Mouse (Mus musculus) frontal cortex, postnatal 25 days (tissue): ENCODE measurements around the gene Cntn1.
A peak's percentile ranks its signal among the peaks of the same experiment; 100 is the strongest.

Experiments
- DNase-seq, 2 experiments: peaks; one replicate each; pipeline ENCODE4 v3.0.0; 2022; ENCODE audit warnings: low spot score in 2 of 2

Gene Cntn1

DNA sequence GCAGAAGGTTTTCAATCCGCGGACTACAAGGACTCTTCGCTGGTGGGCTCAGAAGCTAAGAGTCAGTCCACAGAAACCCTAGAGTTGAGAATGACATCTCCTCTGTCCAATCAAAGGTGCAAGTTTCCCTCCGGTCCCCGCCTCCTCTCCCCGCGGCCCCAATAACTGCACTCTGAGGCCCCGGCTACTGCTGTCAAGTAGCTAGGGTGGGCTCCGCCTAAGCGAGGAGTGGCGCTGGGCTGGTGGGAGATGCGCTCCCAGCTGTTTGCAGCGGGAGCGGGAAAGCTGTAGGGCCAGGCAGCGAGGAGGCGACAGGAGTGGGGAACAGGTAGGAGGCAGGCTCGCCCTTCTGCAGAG is at the start of gene Cntn1:
TSS of gene Cntn1 (plus strand) at position 170 of the 357 bp plus-strand sequence.
- DNase-seq = peak; percentile 81 to 88

DNA sequence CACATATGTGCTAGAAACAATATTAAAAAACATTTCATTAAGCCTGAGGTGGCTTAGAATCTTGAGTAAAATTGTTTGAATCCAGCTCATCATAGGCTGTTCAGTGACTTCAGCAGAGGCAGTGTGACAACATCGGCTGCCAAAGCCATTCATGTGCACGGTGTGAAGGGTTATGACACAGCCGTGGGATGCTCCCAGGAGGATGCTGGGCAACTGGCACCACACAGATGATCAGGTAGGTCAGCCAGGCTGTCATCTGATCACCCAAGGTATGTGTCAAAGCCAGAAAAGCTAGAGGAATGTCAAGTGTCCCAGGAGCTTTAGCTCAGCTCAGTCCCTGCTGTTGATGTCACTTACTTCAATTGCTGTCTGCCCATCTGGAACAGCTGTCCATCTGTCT is 49.5 kb upstream of the Cntn1 start:
- no peak for DNase-seq

DNA sequence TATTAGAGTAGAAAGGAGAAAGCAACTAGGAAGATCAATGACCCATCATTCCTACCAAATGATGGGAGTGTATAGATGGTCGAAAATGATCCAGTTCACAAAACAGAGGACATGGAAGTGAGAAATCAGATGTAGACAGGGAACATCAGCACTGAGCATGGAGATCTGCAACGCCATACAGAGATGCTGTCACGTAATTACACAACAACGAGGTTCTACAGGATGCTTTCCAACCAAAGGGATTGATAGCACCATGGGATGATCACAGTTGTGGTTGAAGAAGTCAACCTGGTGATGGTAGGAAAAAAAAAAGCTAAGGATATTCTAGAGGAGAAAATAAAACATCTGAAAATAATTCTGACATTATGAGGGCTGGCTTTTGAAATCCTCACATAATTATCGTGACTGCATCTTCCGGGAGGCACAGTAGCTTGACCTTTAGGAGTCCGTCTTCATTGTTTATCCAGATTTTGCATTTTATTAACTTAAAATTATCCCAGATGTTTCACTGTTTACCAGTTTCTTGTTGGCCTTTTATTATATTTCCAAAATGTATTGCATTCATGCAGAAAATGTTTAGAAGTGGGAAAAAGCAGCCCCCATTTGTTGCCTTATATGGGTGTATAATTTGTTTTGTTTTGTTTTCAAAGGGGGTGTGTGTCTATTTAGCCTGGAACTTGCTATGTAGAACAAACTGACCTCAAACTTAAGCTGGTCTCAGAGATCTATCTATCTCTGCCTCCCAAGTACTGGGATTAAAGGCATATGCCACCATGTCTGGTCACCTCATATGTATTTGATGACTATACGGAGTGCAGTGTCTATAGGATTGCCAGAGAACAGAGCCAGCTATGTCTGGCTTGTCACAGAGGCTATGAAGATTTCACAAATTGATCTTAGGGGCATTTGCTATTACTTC is 38.5 kb upstream of the Cntn1 start:
- no peak for DNase-seq

DNA sequence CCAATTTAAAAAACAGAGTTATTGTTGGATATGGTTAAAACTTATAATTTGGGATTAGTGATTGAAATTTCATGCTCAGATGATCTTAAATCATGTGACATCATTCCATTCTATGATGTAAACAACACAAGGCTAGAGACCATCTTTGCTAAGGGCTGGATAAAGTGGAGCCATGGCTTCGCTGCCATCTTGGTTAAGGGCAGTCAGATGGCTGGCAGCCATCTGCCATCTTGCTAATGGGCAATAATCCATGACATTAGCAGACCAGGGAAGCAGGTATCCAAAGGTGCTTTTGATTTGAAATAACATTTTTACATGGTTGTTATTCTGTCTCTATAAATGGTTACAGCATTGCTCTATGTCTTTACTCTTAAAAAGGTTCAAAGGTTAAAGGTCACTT is 16.9 kb upstream of the Cntn1 start:
- DNase-seq = no peak

DNA sequence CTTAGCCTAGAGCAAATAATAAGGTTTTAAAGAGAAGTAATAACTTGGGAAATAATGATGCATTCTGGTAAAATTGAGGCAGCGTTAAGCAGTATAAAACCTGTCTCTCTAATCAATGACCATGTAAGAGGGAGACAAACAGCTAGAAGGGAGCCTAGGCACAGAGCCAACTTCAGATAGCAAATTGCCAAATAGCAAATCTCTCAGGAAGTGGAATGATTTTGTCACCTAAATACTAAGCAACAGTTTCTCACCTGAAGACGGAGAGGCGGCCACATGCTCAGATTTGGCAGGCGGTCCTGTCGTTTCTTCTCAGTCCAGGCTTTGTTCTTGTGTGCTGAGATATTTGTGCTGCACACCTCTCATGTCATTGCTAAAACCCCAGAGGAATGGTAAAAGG is 8.4 kb upstream of the Cntn1 start:
- DNase-seq = no peak

DNA sequence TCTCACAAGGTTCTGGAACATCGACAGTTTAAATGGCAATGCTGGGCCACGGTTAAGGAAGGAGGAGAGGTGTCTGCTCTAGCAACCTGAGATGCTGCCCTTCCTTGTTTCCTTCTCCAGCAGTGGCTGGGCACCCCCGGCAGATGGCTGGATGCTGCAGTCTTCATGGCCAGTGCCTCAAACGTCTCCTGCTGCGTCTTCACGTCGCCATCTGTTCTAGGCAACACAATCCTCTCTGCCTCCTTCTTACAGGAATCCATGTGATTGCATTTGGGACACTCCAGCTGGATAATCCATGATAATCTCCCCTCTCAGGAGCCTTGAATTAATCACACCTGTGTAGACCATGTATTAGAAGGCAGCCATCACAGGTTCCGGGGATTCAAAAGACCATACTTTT is 4.9 kb upstream of the Cntn1 start:
- DNase-seq = no peak

DNA sequence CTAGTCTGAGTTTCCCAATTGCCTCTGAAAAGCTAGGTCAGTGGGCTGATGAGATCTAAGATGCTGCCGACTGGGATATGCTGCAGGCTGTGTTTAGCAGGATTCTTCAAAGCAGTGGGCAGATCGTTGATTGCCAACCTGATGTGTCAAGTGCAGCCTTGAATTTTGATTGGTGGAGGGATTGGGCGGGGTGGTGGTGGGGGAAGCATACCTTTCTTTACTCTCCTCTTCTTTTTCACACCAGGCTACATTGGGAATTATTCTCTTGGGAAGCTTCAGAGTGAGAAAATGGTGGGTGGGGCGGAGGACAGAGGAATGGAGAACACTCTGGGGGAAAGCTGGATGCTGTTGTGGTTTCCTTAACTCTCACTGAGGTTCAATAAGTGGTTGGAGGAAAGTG is 2.9 kb upstream of the Cntn1 start:
- no peak for DNase-seq

DNA sequence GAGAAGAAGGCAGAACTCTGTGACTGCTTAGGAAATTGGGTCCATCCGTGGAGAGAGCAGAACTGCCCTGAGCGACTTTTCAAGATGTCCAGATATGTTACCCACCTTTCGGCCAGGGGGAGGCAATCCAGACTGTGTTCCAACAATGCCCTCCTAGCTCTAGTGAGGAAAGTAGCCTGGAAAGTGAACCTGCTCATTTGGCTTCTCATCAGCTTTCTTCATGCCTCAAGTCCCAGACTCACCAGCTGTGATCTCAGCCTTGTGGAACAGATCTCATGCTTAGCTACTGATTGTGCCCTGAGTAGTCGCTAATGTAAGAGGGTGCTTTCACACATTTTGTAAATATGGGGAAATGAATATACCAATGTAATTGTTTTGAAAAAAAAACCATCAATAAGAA is 2.4 kb upstream of the Cntn1 start:
- no peak for DNase-seq

DNA sequence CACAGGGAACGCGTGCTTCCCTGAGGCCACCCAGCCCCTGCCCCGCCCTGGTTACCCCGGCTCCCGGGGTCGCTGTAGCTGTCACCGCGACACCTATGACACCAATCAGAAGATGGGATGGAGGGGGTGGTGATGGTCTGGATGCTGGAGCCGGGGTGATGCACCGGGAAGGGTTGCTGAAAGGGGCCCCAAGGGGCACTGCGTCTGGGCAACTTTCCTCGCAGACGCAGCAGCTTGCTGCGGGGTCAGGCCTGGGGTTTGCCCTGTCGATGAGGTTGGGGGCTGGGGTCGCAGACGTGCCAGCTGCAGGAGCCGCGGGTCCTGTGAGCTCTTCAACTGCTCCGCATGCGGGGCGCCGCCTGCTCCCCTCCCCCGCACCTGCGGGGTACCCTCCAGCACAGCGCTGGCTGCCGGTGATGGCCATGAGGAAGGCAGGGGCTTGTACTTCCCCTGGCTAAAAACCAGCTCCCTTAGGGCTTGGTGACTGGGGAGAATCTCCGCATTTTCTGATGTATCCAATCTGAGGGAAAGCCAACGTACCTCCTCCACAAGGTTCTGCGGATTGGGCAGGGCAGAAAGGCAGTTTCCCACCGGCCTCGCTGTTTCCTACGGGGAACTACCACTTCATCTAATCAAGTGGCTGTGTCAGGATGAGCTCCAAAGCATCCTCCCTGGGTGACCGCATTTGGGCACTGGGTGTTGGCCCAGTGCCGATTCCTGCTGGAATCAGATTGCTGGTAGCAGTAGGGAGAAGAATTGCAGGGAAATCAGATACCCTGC is 578 bp downstream of the Cntn1 start:
- peak; percentile 38 to 53 for DNase-seq

DNA sequence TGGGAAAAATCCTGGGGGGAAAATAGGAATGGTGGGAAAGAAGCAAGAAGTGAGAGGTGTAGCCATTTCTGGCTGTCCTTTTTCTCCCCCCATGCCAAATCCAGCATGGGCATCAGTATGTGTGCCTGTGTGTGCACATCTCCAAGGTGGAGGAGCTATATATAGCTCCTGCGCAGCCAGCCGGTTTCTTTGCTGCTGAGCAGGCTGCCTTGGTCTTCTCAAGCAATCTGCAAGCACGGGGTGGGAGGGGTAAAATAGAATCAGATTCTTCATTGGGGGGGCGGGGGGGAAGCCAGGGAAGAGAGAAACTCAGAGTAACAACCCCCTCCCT is 1.1 kb downstream of the Cntn1 start:
- peak in 1 of 2 experiments; percentile 29 for DNase-seq

DNA sequence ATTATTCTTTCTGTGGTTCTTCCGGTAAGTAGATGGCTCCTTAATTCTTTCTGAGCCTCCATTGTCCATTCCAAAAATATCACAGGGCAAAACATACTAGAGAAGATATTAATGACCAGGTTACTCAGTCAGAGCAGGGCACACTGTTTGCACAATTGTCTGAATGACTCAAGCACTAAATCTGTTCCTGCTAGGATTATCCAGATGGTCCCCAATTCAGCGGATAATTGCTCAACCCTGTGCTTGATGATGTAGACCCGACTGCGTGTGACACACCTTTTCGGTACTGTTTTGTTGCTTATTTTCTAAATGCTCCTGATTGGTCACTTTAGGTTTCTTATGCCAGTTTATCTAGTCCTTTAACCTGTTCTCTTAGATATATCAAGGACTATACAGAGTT is 6.6 kb downstream of the Cntn1 start:
- DNase-seq = no peak

DNA sequence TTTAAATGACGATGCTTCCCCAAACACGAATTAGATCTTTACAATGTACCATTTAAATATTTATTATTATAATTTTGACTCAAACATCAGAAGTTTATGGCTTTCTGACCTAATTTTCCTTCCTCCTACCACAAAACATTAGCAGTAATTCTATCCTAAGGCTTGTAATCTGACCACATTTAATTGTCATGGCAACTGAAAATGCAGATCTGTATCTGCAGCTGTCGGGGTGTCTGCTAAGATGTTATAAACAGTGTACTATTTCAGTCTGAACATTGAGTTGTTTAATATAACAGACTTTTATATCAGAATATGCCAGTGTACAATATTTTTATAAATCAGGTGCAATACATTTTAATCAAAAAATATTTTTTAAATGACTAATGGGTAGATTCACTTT is 10.0 kb downstream of the Cntn1 start:
- no peak for DNase-seq

DNA sequence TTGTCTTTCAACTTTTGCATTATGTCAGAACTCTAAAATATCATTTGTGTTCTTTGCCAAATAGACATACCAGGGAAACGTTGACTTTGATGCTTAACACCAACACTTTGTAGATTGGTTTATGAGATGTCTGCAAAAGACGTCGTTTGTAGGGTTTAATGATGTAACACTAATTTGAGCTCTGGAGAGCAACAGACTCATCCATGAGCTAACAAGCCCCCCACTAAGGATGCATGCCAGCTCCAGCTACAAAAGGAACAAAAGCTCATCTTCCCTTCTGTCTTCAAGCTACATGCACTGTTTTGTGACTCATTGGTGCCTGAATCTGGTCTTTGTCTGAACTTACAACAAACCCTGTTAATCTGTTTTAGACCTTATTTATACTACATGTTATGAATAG is 28.5 kb downstream of the Cntn1 start:
- DNase-seq = no peak

DNA sequence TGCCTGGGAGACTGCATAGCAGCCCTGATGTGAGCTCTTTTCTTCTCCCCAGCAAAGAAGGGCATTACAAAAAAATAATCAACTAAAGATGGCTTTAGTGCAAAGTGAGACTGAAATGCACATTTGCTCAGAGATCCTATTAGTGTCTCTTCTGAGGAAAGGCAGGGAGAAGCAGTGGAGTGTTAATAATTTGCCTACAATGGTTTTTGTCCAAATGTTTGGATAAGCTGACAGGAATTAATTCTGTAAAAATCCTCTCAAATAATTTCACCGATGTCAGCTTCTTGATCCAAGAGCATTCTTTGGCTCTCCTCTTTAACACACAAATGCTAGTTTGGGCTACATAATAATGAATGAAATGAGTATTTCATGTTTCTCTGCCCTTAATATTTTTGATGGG is 34.9 kb downstream of the Cntn1 start:
- no peak for DNase-seq

DNA sequence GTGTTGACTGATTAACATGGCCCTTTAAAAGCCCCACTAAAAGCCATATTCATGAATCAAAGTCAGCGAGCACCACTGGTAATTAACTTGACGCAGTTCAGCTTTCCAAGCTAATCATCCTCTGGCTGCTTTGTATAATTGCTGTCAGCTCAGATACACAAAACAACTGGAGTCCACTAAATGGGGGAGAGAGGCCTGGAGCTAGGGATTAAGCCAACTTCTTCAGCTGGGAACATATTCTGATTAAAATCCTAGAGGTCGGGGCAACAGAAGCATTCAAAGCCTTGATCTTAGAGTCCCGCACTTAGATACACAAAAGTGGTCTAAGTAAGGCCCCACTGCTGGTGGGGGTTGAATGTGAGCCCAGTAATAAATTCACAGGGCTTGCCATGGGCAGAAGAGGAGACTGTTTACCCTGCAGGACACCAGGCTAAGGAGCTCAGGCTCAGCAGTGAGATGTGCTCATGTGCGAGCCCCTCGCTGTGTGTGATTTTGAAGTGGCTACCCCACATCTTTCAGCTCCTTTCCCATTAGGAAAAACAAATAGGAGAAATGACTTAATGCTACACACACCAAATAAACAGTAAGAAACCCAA is 36.8 kb downstream of the Cntn1 start:
- no peak for DNase-seq

DNA sequence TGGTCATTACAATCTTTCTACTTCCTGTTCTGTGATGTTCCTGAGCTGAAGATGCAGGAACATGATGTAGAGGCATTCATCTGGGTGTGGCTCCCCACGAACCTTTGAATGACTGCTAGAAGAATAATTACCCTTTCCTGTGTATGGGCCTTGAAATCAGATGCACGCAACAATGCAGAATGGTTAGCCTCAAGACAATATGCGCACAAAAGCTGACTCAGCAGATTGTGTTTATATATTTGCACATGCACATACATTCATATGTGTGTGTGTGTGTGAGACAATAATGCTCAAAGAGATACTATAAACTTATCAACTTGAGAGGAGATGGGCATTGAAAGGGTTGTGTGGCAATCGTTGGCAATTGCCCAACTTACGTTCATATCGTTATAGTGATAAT is 39.8 kb downstream of the Cntn1 start:
- DNase-seq = no peak

DNA sequence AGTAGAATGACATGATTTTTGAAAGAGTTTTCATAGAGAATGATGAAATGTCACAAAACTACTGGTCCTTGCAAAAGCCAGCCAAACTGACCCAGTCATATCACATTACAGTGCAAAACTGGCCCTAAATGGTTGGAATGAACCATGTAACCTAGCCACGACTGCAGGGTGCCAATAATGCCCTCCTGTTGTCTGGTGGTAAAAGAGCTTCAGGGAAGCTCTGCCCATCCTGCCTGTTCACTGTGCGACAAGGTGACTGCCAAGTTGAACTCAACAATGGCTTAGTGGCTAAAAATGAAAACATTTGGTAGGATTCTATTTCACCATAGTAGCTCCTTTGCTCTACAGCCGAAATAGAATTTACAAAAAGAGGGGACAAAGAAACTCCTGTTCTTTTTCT is 41.1 kb downstream of the Cntn1 start:
- no peak for DNase-seq

DNA sequence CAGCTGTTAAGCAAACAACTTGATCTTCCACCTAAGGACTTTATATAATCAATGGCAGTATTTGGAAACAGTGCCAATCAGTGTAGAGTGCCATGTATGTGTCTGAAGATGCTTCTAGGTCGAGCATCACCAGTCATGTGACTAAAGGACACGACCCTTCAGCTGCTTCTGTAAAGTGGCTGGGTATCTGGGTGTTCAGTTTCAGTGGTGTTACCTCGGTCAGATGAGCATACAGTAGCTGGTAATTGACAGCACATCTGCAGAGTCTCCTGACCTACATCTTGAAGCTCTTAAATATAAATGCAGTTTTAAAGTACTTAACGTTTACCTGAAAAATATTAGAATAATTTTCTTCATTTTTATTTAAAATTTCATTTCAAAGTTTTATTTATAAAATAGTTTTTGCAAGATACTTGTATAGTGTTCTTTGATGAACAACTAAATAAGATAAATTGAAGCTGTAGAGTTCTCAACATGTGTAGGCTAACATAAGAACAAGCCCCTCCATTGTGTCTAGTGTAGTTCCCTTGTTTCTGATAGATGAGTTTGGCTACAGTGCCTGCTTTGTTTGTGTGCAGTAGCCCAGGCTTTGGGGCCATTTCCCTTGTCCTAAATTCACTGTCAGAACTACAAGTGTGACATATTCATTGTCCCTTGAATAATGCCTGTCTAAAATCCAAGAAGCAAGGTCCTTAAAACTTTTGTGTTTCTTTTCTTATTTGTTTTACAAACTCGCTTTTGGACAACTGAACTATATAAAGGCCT is 48.6 kb downstream of the Cntn1 start:
- DNase-seq = no peak

DNA sequence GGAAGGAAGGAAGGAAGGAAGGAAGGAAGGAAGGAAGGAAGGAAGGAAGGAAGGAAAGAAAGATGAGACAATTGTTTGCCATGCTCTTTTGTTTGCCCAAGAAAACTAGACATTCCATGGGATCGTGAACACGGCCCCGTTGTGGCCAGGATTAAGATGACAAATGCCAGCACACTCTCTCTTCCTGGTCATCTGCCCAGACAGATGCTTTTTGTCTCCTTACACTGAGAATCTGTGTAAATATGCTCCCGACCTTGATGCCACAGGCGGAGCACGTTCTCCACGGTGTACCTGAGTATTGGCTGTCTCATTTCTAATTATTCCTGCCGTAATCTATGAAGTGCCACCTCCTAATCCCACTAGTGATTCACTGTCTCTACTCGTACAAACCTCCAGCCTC is 51.0 kb downstream of the Cntn1 start:
- no peak for DNase-seq

DNA sequence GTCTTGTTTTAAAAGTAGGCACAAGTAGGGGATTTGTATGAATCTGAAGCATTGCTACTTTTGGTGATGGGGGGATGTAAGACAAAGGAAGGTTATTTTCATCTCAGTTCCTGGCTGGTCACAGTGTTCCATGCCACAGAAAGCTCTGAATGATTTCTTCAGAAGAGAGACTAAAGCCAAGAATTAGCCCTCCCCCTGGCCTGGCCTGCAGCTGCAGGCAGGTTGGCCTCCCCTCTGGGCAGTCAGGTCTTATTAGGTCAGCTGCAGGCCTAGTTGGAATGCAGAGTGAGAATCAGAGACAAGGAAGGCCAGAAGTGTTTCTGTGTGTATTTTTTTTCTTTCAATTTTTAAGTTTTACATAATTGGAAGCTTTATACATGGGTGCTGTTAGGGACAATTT is 61.5 kb downstream of the Cntn1 start:
- no peak for DNase-seq

DNA sequence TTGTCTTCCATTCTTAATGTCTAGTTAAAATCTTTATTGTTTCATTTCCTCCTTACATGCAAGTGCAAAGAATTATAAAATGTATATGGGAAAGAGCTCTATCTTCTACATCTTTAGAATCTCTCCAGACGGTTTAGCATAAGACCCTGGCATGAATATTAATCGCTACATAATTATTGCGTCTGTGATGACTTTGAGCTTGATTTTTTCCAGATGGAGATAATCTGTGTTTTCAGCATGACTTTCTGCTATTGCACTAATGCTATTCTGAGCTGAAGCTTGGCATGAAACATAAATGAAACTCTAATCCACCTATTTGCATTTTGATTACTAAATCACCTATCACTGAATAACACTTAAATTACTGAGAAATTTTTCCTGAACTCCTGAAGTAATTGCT is 82.0 kb downstream of the Cntn1 start:
- DNase-seq = no peak

DNA sequence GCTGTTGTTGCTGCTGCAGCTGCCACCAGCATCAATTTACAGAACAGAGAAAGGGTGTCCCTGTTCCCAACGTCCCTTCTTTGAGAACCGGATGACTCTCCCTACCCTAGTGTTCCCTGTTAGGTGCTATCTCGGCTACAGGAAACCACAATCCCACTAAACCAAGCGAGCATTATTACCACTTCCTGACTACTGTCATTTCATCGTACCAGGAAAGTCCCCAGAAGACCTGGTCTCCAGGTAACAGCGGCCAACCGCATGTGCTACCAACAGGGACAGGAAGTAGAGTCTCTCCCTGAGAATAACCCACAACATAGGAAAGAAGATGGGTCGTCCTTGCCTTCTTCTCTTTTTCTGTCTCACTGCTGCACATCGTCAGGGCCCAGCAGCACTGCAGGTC is 83.3 kb downstream of the Cntn1 start:
- no peak for DNase-seq
